Mouse (Mus musculus) CH12.LX (cell line): ENCODE data around the gene Kdelr2. TPM values are rescaled to one million over a fixed set of nuclear protein-coding genes. Genes with fewer than 3 reads are reported as not detected.
A peak's percentile ranks its signal among the peaks of the same experiment; 100 is the strongest.

ENCODE experiments used
- DNase-seq: peaks from one replicate; pipeline ENCODE4 v3.0.0-alpha.2; 2013; ENCODE audit errors: extremely low read depth
- H3K27ac ChIP-seq: 2 replicates; pipeline ENCODE4 v1.5.1; 2012; ENCODE audit warnings: low read depth, mild to moderate bottlenecking, control low read depth, moderate library complexity; ENCODE audit not compliant: insufficient read depth
- H3K27me3 ChIP-seq: replicated peaks from 2 replicates; pipeline ENCODE3; 2012; ENCODE audit warnings: inconsistent platforms
- H3K36me3 ChIP-seq, 2 experiments: replicated peaks in 1 of 2; 2 replicates each; pipeline versions ENCODE3 to v1.6.1; 2012; ENCODE audit warnings: inconsistent platforms in 1 of 2, low read length in 1 of 2, mild to moderate bottlenecking in 1 of 2, mixed read lengths in 1 of 2, moderate library complexity in 1 of 2; ENCODE audit not compliant: control insufficient read depth in 1 of 2, insufficient read depth in 1 of 2
- H3K4me1 ChIP-seq, 2 experiments: 2 replicates each; pipeline ENCODE4 v1.6.1; 2012; ENCODE audit warnings: inconsistent platforms in 1 of 2, moderate library complexity in 1 of 2; ENCODE audit not compliant: insufficient read depth in 2 of 2, control insufficient read depth in 1 of 2
- H3K4me2 ChIP-seq: 2 replicates; pipeline ENCODE4 v1.6.1; 2012; ENCODE audit warnings: low read depth, mild to moderate bottlenecking, control low read depth; ENCODE audit not compliant: poor library complexity, insufficient read depth, severe bottlenecking
- H3K4me3 ChIP-seq, 3 experiments: fragments of 150-350 bp in 1 of 3; sonication (generic) in 1 of 3; replicated peaks in 1 of 3; 2 replicates each; pipeline versions ENCODE3 to v1.5.1; 2011 to 2012; ENCODE audit warnings: low read depth in 2 of 3, low read length in 2 of 3, mild to moderate bottlenecking in 2 of 3, moderate library complexity in 2 of 3, control low read depth in 1 of 3, improper control_type of control experiment in 1 of 3, inconsistent platforms in 1 of 3, mixed read lengths in 1 of 3; ENCODE audit not compliant: poor library complexity in 1 of 3
- H3K79me2 ChIP-seq: replicated peaks from 2 replicates; pipeline ENCODE4 v1.6.1; 2012; ENCODE audit warnings: mild to moderate bottlenecking, moderate library complexity; ENCODE audit not compliant: control insufficient read depth, poor library complexity, insufficient read depth, severe bottlenecking; ENCODE audit errors: extremely low read depth
- H3K9ac ChIP-seq: 2 replicates; pipeline ENCODE4 v1.6.1; 2012; ENCODE audit warnings: low read depth, mild to moderate bottlenecking, control low read depth, moderate library complexity; ENCODE audit not compliant: insufficient read depth
- H3K9me3 ChIP-seq: replicated peaks from 2 replicates; pipeline ENCODE3; 2012; ENCODE audit warnings: low read length, inconsistent platforms, mixed read lengths
- CTCF ChIP-seq, 2 experiments: IDR thresholded peaks in 1 of 2; conservative IDR thresholded peaks in 1 of 2; 2 replicates each; pipeline ENCODE4 v1.5.1; 2011 to 2012; ENCODE audit warnings: low read depth in 2 of 2, low read length in 2 of 2, improper control_type of control experiment in 1 of 2, inconsistent platforms in 1 of 2, mild to moderate bottlenecking in 1 of 2, moderate library complexity in 1 of 2
- EP300 ChIP-seq: IDR thresholded peaks from 2 replicates; pipeline ENCODE4 v1.6.1; 2011; ENCODE audit warnings: low read length, improper control_type of control experiment
- ETS1 ChIP-seq: conservative IDR thresholded peaks from 2 replicates; pipeline ENCODE4 v1.6.1; 2012; ENCODE audit warnings: low read depth, mild to moderate bottlenecking, inconsistent platforms, low read length, improper control_type of control experiment, moderate library complexity
- IRF4 ChIP-seq: IDR thresholded peaks from 2 replicates; pipeline ENCODE4 v1.6.1; 2014; ENCODE audit warnings: low read depth, mild to moderate bottlenecking, inconsistent platforms, low read length, improper control_type of control experiment
- JUND ChIP-seq: conservative IDR thresholded peaks from 2 replicates; pipeline ENCODE4 v1.6.1; 2011; ENCODE audit warnings: low read depth, low read length, improper control_type of control experiment
- MAFK ChIP-seq: IDR thresholded peaks from 2 replicates; pipeline ENCODE4 v1.6.1; 2011; ENCODE audit warnings: low read length, improper control_type of control experiment; ENCODE audit not compliant: insufficient replicate concordance
- MAX ChIP-seq: IDR thresholded peaks from 2 replicates; pipeline ENCODE4 v1.6.1; 2011; ENCODE audit warnings: low read length, improper control_type of control experiment
- MEF2A ChIP-seq: IDR thresholded peaks from 2 replicates; pipeline ENCODE4 v1.6.1; 2014; ENCODE audit warnings: low read depth, mild to moderate bottlenecking, inconsistent platforms, low read length, improper control_type of control experiment, borderline replicate concordance
- MXI1 ChIP-seq: IDR thresholded peaks from 2 replicates; pipeline ENCODE4 v1.6.1; 2011; ENCODE audit warnings: mild to moderate bottlenecking, low read depth, low read length, improper control_type of control experiment
- MYC ChIP-seq: IDR thresholded peaks from 2 replicates; pipeline ENCODE4 v1.6.1; 2011; ENCODE audit warnings: low read depth, mild to moderate bottlenecking, improper control_type of control experiment, low read length
- NELFE ChIP-seq: IDR thresholded peaks from 2 replicates; pipeline ENCODE4 v1.6.1; 2011; ENCODE audit warnings: low read depth, low read length, improper control_type of control experiment
- NRF1 ChIP-seq: IDR thresholded peaks from 2 replicates; pipeline ENCODE4 v1.6.1; 2014; ENCODE audit warnings: low read depth, mild to moderate bottlenecking, inconsistent platforms, low read length, improper control_type of control experiment, moderate library complexity
- RAD21 ChIP-seq: IDR thresholded peaks from 2 replicates; pipeline ENCODE4 v1.6.1; 2011; ENCODE audit warnings: low read depth, mild to moderate bottlenecking, low read length, improper control_type of control experiment, moderate library complexity
- RCOR1 ChIP-seq: conservative IDR thresholded peaks from 2 replicates; pipeline ENCODE4 v1.6.1; 2012; ENCODE audit warnings: low read depth, mild to moderate bottlenecking, inconsistent platforms, low read length, improper control_type of control experiment
- SIN3A ChIP-seq: IDR thresholded peaks from 2 replicates; pipeline ENCODE4 v1.6.1; 2012; ENCODE audit warnings: low read length, improper control_type of control experiment, inconsistent platforms
- SMC3 ChIP-seq: IDR thresholded peaks from 2 replicates; pipeline ENCODE4 v1.6.1; 2011; ENCODE audit warnings: low read depth, low read length, improper control_type of control experiment
- USF1 ChIP-seq: IDR thresholded peaks from 2 replicates; pipeline ENCODE4 v1.6.1; 2014; ENCODE audit warnings: low read depth, mild to moderate bottlenecking, inconsistent platforms, low read length, improper control_type of control experiment
- USF2 ChIP-seq: conservative IDR thresholded peaks from 2 replicates; pipeline ENCODE4 v1.6.1; 2011; ENCODE audit warnings: low read depth, low read length, improper control_type of control experiment
- ZC3H11A ChIP-seq: IDR thresholded peaks from 2 replicates; pipeline ENCODE4 v1.6.1; 2012; ENCODE audit warnings: low read depth, mild to moderate bottlenecking, inconsistent platforms, low read length, improper control_type of control experiment
- ZNF384 ChIP-seq: IDR thresholded peaks from 2 replicates; pipeline ENCODE4 v1.6.1; 2012; ENCODE audit warnings: low read depth, low read length, improper control_type of control experiment, inconsistent platforms
- dilution Hi-C: fragments of 300-500 bp; cut with MboI; formaldehyde crosslinking; loops from 2 replicates; pipeline ENCODE4 v1.14.3; 2020; ENCODE audit warnings: low sequenced_read_pairs; ENCODE audit not compliant: extremely low pct_unique_long_range_greater_than_20kb, extremely low pct_ligation_motif_present
- in situ Hi-C: fragments of 300-500 bp; cut with MboI; formaldehyde crosslinking; loops from 3 replicates; pipeline ENCODE4 v1.14.3; 2019; ENCODE audit warnings: low sequenced_read_pairs, low pct_ligation_motif_present, low pct_unique_long_range_greater_than_20kb, mixed read lengths
- polyA plus RNA-seq: library from polyadenylated mRNA; unstranded; fragments of >175 nt; gene quantifications from 2 replicates; pipeline ENCODE4 v1.2.1, GENCODE M21; 2012; ENCODE audit warnings: low read depth; ENCODE audit not compliant: insufficient read length
- total RNA-seq, 2 experiments: library from RNA; depleted of rRNA; stranded (reverse); fragments of 300-350 nt in 1 of 2; fragments of >200 nt in 1 of 2; gene quantifications; 2 replicates each; pipeline ENCODE4 v1.2.3; 2012 to 2014

Gene Kdelr2
- total and polyA plus RNA-seq, 3 experiments, result 75.7 to 117 (median 77.7) TPM

DNA sequence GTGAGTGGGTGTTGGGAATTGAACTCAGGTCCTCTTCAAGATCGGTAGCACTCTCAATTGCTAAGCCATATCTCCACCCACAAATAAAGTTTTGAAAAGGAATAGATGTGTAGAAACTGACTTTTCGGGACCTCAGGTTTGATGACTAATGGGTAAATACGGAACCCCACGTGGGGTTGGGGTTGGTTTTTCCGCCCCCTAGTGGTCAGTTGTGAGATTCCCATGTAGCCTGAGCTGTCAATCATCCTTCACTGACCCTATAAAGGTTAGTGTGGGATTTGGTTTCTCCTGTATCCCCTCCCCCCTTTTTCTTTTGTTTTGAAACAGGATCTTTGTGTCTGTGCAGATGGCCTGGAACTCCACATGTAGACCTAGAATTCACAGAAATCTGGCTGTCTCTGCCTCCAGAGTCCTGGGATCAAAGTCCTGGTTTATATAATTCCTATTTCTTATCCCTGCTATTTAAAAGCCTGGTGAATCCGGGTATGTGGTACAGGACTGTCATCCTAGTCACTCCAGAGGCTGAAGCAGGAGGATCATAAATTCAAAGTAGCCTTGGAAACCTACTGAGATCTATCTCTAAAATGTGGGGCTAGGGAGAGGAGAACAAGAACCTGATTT is 20.4 kb downstream of the Kdelr2 start (continued):
- peak; percentile 91 for TF ChIP-seq MAX
- no peak for TF ChIP-seq NRF1
- TF ChIP-seq JUND, result no peak
- peak; percentile 98 for TF ChIP-seq MYC
- peak; percentile 33 for TF ChIP-seq USF1
- TF ChIP-seq MXI1, result peak; percentile 79; the same call in 1 of the 2 replicates

DNA sequence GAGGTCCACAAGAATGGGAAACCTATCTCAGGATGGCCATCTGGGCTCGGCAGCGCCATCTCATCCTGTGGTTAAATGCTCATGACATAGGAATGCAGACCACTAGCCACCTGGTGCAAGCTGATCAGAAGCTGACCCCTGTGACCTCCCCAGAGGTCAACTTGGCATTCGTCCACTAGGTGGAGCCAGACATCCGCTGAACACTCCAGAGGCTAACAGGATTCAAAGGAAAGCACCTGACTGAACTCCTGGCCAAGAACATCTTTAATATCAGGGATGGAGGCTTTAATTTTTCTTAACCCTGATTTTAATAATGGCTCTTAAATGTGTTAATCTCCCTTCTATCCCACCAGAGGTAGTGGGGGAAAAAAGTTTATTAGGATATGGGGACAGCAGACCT is 30.8 kb downstream of the Kdelr2 start:
- peak; percentile 73 for DNase-seq
- H3K27me3 ChIP-seq, result no peaks in the 10 kb centered on the region
- no peaks in the 10 kb centered on the region for H3K36me3 ChIP-seq
- H3K9ac ChIP-seq, result no peak overlapping the region
- no peak overlapping the region for H3K27ac ChIP-seq
- H3K4me1 ChIP-seq, result no peaks in the 10 kb centered on the region
- dilution Hi-C loops, result no loop called here
- in situ Hi-C loops, result loop anchor here (10.0 kb wide), 1 partner anchor 290 kb away; no protein-coding TSS in a partner anchor
- no peak overlapping the region for H3K4me3 ChIP-seq
- TF ChIP-seq ZC3H11A (peak; percentile 29), RAD21 (peak; percentile 98), IRF4 (no peak), SMC3 (peak; percentile 89), RCOR1 (no peak), CTCF (conservative IDR thresholded peaks at IDR 0.05 in 1 of 2, IDR thresholded peaks at IDR 0.05 in 1 of 2; ENCODE audit: low read depth in 2 of 2, low read length in 2 of 2) (peak; percentile 88 to 96)
- H3K79me2 ChIP-seq, result no peaks in the 10 kb centered on the region
- no peaks in the 10 kb centered on the region for H3K9me3 ChIP-seq
- no peak overlapping the region for H3K4me2 ChIP-seq

DNA sequence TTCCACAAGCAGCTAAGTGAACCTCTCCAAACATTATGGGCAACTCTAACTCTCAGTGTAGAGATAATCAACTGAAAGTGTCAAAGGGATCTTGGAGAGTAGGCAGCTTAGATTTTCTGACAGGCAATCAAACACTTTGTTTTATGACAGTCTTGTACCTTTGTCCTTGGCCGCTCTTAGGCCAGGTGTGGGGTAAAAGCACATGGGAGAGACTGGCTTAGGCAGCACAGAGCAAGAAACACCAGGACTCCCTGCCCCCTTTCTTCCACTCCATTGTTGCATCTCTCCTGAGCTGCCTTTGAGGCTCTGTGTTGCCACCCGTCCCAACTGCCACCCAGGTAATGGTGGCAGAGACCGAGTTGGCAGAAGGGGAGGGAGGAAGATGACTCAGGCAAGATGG is 37.7 kb downstream of the Kdelr2 start:
- Histone ChIP-seq H3K9ac (no peak overlapping the region), H3K27me3 (no peaks in the 10 kb centered on the region), H3K4me1 (peaks cover 4 to 14% of the 10 kb centered on the region in 2 experiments; a peak in 3 of 4 replicates), H3K4me3 (no peak overlapping the region), H3K27ac (no peak overlapping the region), H3K4me2 (no peak overlapping the region), H3K36me3 (no peaks in the 10 kb centered on the region), H3K79me2 (no peaks in the 10 kb centered on the region), H3K9me3 (no peaks in the 10 kb centered on the region)
- TF ChIP-seq MEF2A (no peak), EP300 (no peak), MYC (no peak), USF2 (no peak), ZNF384 (no peak), ETS1 (no peak), SIN3A (no peak), MAFK (no peak), NRF1 (no peak), NELFE (no peak)
- no peak for DNase-seq
- in situ Hi-C loops, result no loop called here
- dilution Hi-C loops, result no loop called here
